Mouse (Mus musculus) layer of hippocampus, adult 2 months (tissue): ENCODE data around the gene Rab43. TPM values are rescaled to one million over a fixed set of nuclear protein-coding genes. Genes with fewer than 3 reads are reported as not detected.
A peak's percentile ranks its signal among the peaks of the same experiment; 100 is the strongest.

Experiments used
- DNase-seq, 2 experiments: peaks; one replicate each; pipeline ENCODE4 v3.0.0; 2022; ENCODE audit warnings: low spot score in 2 of 2
- H3K27ac ChIP-seq: fragments of 200-600 bp; 2 replicates; pipeline ENCODE4 v1.8.1; 2022
- H3K4me3 ChIP-seq: fragments of 200-600 bp; 2 replicates; pipeline ENCODE4 v1.8.1; 2022; ENCODE audit warnings: mild to moderate bottlenecking
- CTCF ChIP-seq: fragments of 200-600 bp; conservative IDR thresholded peaks from 2 replicates; pipeline ENCODE4 v1.8.1; 2022; ENCODE audit warnings: antibody characterized with exemption, mild to moderate bottlenecking, moderate library complexity
- total RNA-seq, 2 experiments: library from RNA; stranded (reverse); gene quantifications; 2 replicates each; pipeline ENCODE4 v1.2.3; 2021

The Rab43 gene
- total RNA-seq, 2 experiments from 2014 or later, result 10.7 to 15.5 TPM

DNA sequence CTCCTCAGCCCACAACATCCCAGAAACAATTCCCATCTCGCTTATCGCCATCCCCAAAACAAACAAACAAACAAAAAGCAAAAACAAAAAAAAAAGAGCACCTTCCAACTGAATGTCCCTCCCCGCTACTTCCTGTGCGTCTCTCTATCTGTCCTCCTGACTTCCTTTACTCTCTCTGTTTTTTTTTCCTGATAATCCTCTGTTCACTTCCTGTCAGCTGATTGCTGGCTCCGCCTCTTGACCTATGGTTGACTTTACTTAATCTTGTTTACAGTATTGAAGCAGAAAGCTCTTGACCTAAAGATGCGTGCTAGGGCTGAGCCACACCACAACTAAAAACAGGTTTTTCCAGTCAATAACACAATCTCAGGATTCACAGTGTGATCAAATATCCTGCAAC is 63.4 kb downstream of the Rab43 start:
- no peak overlapping the region for H3K4me3 ChIP-seq
- DNase-seq, result no peak
- H3K27ac ChIP-seq, result no peak overlapping the region
- TF ChIP-seq CTCF, result no peak

- no peak for TF ChIP-seq CTCF
- H3K27ac ChIP-seq, result no peak overlapping the region
These were observed 63.9 kb downstream of the Rab43 start for GRCm38 (mm10) chr6:87748078-87748477.

GRCm38 (mm10) chr6:87746849-87747248 is 65.1 kb downstream of the Rab43 start:
- no peak for DNase-seq
- no peak overlapping the region for H3K4me3 ChIP-seq
- no peak overlapping the region for H3K27ac ChIP-seq
- no peak for TF ChIP-seq CTCF

More at GRCm38 (mm10) chr6:87748078-87748477, 63.9 kb downstream of the Rab43 start:
- H3K4me3 ChIP-seq, result no peak overlapping the region
- no peak for DNase-seq

GRCm38 (mm10) chr6:87746059-87746458 is 65.9 kb downstream of the Rab43 start:
- DNase-seq, result no peak
- no peak for TF ChIP-seq CTCF
- H3K27ac ChIP-seq, result no peak overlapping the region
- H3K4me3 ChIP-seq, result no peak overlapping the region

- Histone ChIP-seq H3K27ac (no peak overlapping the region), H3K4me3 (no peak overlapping the region)
- no peak for TF ChIP-seq CTCF
- DNase-seq, result no peak
These were observed 66.7 kb downstream of the Rab43 start for GRCm38 (mm10) chr6:87745301-87745700.

DNA sequence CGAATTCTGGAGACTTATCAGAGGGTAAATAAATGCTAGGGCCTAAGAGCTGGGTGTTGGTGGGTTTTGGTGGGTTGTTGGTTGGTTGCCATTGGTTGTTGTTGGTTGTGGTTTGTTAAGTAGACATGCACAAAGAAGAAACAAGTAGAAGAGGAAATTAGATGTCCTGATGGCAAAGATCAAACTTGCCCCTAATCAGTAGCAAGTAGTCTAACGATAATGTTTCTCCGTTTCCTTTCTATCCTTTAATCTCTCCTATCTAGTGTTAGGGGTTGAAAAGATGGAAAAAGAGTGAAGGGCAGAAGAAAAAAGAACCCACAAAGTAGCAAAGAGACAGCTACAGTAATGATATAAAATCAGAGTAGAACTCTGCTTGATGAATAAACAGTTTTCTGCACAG is 67.3 kb downstream of the Rab43 start:
- no peak overlapping the region for H3K4me3 ChIP-seq
- no peak for DNase-seq
- no peak overlapping the region for H3K27ac ChIP-seq
- no peak for TF ChIP-seq CTCF

DNA sequence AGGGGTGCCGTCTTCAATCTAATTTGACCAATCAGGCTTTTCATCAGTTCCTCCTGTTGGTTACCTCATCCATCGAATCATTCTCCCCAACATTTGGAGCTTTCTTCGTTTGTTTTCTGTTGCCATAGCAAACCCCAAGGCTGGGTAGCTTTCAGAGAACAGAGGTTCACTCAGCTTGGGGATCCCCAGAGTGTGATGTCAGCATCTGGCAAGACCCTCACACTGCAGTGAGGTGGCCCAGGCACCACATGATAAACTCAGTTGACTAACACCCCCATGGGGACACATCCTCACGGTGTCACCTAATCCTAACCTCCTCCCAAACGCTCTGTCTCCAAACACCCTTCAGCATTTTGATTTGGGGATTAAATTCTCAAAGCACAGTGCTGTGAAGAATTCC is 68.7 kb downstream of the Rab43 start:
- TF ChIP-seq CTCF, result no peak

GRCm38 (mm10) chr6:87742804-87743203 is 69.2 kb downstream of the Rab43 start:
- no peak overlapping the region for H3K4me3 ChIP-seq
- DNase-seq, result peak in 1 of 2 experiments; percentile 23
- no peak overlapping the region for H3K27ac ChIP-seq
- TF ChIP-seq CTCF, result peak; percentile 54

More for the DNA sequence above, 68.7 kb downstream of the Rab43 start:
- DNase-seq, result no peak
- Histone ChIP-seq H3K27ac (no peak overlapping the region), H3K4me3 (no peak overlapping the region)

- Histone ChIP-seq H3K4me3 (no peak overlapping the region), H3K27ac (no peak overlapping the region)
- no peak for TF ChIP-seq CTCF
- no peak for DNase-seq
These were observed 70.0 kb downstream of the Rab43 start for GRCm38 (mm10) chr6:87741978-87742377.

DNA sequence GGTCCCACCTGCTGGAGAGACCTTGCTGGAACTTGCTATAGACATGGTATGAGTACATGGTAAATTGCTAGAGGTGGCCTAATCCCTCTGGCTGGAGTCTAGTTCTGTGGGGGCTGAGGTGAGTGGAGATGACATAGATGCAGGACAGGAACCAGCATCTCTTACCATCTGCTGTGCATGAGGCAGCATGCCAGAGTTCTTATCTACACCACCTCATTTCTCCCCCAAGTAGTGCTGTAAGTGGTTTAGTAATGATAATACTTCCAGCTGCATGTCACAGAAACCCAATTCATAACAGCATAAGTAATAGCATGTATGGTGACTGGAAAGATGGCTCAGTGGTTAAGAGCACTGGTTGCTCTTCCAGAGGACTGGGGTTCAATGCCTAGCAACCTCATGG is 71.5 kb downstream of the Rab43 start:
- Histone ChIP-seq H3K4me3 (no peak overlapping the region), H3K27ac (no peak overlapping the region)
- no peak for DNase-seq
- no peak for TF ChIP-seq CTCF

- Histone ChIP-seq H3K27ac (no peak overlapping the region), H3K4me3 (no peak overlapping the region)
- no peak for TF ChIP-seq CTCF
- no peak for DNase-seq
These were observed 72.1 kb downstream of the Rab43 start for GRCm38 (mm10) chr6:87739898-87740297.

Other genes with a start within 250 kb of the Rab43 start
- gene Prokr1, start 221.4 kb downstream of the Rab43 start, total RNA-seq, result under 1 TPM; 0.08 to 0.17 TPM
- gene Aplf, start 140.0 kb downstream of the Rab43 start, total RNA-seq, result 1 to 10 TPM; 6.9 to 7.9 TPM
- gene Efcc1, start 81.3 kb downstream of the Rab43 start, total RNA-seq, result 1 to 10 TPM; 3.7 to 4.3 TPM
- gene Gp9, start 34.1 kb downstream of the Rab43 start, total RNA-seq, result 1 to 10 TPM in 1 of 2 experiments, under 1 TPM in 1; 0.98 to 1.2 TPM
- 1 to 10 TPM; 3.7 to 4.4 TPM for gene Gm45140, start 23.6 kb upstream of the Rab43 start, total RNA-seq
- 10 to 100 TPM; 25.1 to 29.3 TPM for gene Isy1, start 26.6 kb upstream of the Rab43 start, total RNA-seq
- 100 to 1,000 TPM; 255 to 275 TPM for gene Cnbp, start 38.9 kb upstream of the Rab43 start, total RNA-seq
- 100 to 1,000 TPM; 258 to 266 TPM for gene Copg1, start 75.7 kb upstream of the Rab43 start, total RNA-seq
- 10 to 100 TPM; 23.0 to 27.3 TPM for gene Hmces, start 101.8 kb upstream of the Rab43 start, total RNA-seq
- gene H1fx, start 169.5 kb upstream of the Rab43 start, total RNA-seq, result 10 to 100 TPM; 65.7 to 68.1 TPM
- 100 to 1,000 TPM; 305 to 332 TPM for gene Rab7, start 233.1 kb upstream of the Rab43 start, total RNA-seq